Mouse (Mus musculus) CD4-positive, CD25-positive, alpha-beta regulatory T cell, adult 2 months (primary cell): Measurements from ENCODE around the gene Nek2.

Source experiments
- DNase-seq: peaks from one replicate; pipeline ENCODE4 v3.0.0-alpha.2; 2012; ENCODE audit warnings: low read depth, low spot score

Gene Nek2

DNA sequence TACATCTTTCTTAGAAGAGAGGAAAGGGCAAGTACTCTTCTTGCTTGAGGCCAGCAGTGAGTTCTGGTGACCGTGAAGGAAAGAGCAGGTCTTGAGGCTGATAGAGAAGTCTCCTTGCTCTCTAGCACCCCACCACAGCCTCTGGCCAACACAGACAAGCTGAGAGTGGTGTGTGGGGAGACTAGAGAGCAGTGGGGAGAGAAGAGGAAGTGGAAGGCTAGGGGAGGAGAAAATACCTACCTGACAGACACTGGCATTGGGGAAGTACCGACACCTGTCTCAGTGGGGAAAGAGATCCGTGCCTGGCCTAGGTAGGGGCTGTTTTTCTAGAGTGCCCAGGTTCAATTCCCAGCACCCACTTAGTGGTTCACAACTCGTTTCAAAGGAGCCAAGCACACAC lies 7.0 kb upstream of the Nek2 start:
- no peak for DNase-seq

GRCm38 (mm10) chr1:191814935-191815334 lies 6.3 kb upstream of the Nek2 start:
- DNase-seq, result no peak

- DNase-seq, result no peak
Observed at GRCm38 (mm10) chr1:191816596-191816995, 4.6 kb upstream of the Nek2 start.

- DNase-seq, result peak; percentile 89
Observed at GRCm38 (mm10) chr1:191817418-191818144, 3.7 kb upstream of the Nek2 start.

GRCm38 (mm10) chr1:191818145-191818631 lies 3.1 kb upstream of the Nek2 start:
- no peak for DNase-seq

DNA sequence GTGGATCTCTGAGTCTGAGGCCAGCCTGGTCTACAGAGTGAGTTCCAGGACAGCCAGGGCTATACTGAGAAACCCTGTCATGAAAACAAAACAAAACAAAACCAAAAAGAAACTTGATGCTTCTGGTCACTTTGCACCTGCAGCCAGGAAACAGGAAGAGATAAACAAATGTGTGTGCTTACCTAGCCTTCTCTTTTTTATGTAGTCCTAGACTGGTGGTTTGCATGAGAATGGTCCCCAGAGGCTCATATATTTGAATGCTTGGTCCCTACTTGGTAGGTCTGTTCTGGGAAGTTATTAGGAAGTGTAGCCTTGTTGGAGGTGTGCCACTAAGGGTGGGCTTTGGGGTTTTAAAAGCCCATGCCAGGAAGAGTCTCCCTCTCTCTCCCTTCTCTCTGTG lies 2.2 kb upstream of the Nek2 start:
- no peak for DNase-seq

- no peak for DNase-seq
Observed at GRCm38 (mm10) chr1:191820951-191821325, 306 bp upstream of the Nek2 start.

- no peak for DNase-seq
Observed at GRCm38 (mm10) chr1:191829124-191829523, 7.9 kb downstream of the Nek2 start.

- DNase-seq, result no peak
Observed at GRCm38 (mm10) chr1:191833396-191833795, 12.2 kb downstream of the Nek2 start.

DNA sequence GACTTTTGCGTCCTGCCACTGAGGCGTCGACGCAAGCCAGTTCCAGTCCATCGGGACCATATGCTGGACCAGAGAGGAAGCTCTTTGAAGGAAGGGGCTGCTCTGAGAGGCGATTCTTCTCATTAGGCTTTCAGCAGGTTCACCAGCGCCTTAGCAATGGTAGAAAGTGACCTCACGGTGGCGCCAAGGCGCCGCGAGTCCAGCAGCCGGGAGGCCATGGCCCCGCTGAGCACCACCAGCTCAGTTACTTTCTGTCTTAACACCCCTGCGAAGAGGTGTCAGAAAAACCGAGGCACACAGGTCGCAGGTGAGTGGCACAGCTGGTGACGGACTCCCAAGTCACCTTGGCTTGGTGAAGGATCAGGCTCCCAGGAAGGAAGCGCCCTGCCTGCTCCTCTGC lies 13.6 kb downstream of the Nek2 start:
- peak; percentile 84 for DNase-seq

- no peak for DNase-seq
Observed at GRCm38 (mm10) chr1:191836318-191836985, 15.2 kb downstream of the Nek2 start.

DNA sequence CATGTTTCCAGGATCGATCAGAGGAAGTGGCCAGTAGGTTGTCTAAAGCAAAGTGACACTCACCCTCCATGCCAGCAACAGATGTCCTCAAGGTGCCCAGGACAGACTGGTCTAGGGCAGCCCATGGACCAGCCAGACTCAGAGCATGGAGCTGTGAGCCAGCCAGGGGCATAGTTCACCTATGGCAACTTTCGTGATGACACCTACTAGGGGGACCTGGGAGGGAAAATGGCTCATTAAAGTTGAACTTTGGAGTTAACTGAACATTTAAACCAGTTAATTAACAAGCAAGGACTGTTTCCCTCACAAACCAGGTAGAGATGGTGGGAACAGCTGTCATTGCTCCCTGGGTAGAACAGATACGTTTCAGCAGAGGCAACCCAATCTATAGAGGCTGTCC lies 16.4 kb downstream of the Nek2 start:
- no peak for DNase-seq

GRCm38 (mm10) chr1:191838994-191839741 lies 17.9 kb downstream of the Nek2 start:
- DNase-seq, result no peak

DNA sequence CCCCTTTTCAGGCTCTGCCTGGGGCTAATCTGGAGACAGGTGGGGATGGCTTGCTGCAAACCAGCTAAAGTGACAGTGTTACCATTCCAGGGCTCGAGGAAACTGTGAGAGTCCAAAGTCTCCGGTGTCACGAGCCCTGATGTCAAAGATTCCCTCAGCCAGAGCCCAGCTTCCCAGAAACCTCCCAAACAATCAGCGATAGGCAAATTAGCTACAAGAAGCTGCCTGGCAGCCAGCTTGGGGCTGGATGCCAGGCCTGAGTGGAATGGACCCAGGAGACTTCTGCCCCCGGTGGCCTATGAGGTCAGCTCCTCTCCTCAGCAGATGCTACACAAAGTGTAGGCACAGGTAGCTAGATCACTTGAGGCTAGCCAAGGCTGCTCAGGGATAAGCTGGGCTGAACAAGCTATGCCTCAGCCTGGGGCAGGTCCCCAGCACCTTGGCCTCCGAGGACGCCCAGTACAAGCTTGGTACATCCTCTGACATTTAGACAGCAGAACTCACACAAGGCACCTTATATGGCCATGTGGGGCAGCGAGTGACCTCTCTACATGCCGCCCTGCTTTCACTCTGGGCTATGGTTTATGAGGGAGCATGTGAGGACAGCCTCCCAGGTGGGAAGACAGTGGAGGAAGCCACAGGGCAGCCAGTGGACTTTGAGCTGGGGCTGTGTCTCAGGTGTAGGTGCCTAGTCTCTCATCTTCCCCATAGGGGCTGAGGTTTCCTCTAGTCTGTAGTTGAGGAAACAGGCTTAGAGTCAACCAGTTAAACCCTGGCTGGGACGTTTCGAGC lies 19.7 kb downstream of the Nek2 start:
- no peak for DNase-seq

DNA sequence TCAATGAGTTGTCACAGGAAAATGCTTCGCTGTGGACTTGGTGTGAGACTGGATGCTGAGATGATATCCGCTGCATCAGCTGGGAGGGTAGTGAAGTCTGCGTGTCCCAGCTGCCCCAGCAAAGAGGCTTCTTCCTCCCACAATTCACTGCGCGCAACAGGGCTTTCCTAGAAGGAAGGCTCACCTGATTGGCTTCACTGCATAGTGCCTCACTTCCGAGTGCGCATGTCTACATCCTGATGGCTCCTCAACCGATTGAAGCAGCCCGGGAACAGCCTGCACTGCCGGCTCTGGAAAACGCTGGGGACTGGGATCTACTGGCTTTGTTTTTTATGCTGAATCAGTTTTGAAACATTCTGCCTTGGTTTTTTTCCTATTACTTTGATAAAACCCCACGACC lies 21.0 kb downstream of the Nek2 start:
- DNase-seq, result no peak

GRCm38 (mm10) chr1:191846667-191847066 lies 25.4 kb downstream of the Nek2 start:
- no peak for DNase-seq

DNA sequence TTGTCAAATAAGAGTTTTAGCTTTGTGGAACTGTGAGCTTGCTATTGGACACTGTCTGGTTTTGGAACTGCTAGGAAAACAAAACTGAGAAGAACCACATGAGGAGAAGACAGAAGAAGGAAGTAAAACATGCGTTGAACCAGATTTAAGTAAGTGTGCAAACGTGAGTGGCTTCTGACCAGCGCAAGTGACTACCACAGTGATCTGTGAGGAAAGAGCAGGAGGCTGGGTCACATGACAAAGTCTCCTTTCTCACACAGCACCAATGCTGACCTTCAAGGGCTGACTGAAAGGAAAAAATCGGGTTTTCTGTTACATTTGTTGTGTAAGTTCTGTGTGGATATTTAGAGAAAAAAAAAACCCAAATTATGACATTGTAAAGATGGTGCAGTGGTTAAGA lies 28.3 kb downstream of the Nek2 start:
- DNase-seq, result no peak

DNA sequence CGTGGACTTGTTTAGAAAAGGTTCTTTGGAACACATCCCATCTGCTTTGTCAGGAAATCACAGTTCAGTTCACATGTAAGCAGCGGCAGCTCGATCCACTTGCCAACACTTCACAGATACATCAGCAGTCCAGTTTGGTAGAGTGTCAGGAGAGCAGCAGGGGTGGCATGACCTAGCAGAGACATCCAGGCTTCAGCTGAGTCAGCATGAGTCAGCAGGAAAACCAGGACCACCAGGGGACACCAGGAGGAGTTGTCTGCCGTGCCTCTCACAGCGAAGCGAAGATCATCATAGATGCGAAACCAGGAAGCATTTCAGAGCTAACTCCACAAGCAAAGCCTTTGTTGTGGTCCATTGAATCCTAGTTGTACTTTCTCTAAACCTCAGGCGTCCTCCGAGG lies 32.2 kb downstream of the Nek2 start:
- no peak for DNase-seq

- no peak for DNase-seq
Observed at GRCm38 (mm10) chr1:191854716-191855115, 33.5 kb downstream of the Nek2 start.

DNA sequence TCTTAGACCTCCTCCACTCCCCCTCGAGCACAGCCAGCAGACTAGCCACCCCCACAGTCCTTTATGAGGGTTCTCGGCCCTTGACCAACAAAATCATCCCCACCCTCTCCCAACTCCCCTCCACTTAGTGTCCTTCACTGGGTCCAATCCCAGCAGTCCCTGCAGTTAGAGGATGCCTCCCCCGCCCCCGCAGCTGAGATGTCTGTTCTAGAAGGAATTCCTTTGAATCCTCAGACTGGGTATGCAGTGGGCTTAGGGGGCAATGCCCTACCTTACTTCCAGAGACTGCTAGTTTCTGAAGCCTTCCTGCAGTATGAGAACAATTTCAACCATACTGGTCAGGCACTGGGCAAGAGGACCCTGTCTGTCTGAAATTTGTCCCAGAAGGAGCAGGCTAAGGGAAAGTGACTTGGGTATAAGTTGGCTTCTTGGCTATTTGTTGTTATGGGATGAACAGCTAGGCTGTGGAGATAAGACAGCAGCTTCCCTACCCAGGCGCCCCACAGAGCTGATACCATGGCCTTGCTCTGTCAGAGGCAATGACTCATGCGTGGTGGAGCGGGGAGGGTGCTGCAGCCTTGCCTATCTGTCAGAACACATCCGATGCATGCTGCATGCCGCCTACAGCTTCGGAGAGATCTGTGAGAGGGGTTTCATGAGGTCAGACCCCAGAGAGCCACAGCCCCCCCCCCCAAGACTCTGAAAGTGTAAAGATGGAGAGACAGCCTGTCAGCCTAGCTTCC lies 34.1 kb downstream of the Nek2 start:
- no peak for DNase-seq
